Mouse (Mus musculus) right cerebral cortex, postnatal 14 days (tissue): ENCODE data around the gene Arsb.

ENCODE experiments used
- DNase-seq: peaks from one replicate; pipeline ENCODE4 v3.0.0; 2022

Arsb gene

GRCm38 (mm10) chr13:93892101-93892500, 120.7 kb downstream of the Arsb start:
- no peak for DNase-seq

DNA sequence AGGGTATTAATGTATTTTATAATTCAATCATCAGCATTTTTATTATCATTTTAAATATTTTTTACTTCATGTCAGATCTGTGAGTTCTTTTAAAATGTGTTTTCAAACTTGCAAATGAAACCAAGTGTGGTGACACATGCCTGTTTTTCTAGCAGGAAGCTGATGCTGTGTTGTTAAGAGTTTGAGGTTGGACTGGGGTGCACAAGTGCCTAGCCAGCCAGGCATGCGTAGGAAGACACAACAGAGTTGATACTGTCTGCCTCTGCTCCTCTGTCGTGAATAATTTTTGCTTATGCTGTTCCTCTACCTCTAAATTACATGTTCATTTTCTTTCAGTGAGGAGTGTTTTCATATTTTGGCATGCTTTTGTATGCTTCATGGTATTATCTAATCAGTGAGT, 122.7 kb downstream of the Arsb start:
- DNase-seq, result no peak

- DNase-seq, result no peak
Observed at GRCm38 (mm10) chr13:93895430-93895829, 124.0 kb downstream of the Arsb start.

DNA sequence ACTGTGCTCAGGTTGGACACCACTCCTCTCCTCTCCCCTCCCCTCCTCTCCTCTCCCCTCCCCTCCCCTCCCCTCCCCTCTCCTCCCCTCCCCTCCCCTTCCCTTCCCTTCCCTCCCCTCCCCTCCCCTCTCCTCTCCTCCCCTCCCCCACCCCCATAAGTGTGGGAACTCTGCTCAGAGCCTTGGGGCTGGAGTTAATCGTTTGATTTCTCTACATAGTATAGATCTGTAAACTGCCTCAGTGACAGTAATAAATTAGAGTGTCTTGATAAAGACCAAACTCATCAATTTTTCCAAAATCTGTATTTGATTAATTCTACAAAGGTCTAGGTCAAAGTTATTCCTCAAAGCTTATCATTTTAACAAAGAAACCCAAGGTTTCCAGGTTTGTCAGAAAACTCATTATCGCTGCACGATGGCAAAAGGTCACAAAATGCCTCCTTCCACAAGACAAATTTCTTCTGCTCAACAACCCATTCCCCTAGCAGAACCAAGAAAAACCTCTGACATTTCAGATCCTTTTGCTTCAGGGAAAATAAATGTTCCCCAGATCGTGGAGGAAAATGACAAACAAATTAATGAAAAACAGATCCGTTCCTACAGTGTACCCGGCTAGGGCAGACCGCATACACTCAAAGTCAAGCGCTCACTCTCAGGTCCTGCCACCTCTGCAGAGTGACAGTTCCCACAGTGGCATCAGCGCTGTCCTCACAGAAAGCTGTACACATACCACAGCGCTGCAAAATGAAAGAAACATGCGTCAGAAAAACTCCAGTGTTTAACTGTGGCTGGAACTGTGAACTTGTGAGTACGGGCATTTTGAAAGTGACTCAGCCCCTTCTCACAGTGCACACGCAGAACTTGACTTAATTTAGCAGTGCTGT, 126.8 kb downstream of the Arsb start:
- DNase-seq, result no peak

DNA sequence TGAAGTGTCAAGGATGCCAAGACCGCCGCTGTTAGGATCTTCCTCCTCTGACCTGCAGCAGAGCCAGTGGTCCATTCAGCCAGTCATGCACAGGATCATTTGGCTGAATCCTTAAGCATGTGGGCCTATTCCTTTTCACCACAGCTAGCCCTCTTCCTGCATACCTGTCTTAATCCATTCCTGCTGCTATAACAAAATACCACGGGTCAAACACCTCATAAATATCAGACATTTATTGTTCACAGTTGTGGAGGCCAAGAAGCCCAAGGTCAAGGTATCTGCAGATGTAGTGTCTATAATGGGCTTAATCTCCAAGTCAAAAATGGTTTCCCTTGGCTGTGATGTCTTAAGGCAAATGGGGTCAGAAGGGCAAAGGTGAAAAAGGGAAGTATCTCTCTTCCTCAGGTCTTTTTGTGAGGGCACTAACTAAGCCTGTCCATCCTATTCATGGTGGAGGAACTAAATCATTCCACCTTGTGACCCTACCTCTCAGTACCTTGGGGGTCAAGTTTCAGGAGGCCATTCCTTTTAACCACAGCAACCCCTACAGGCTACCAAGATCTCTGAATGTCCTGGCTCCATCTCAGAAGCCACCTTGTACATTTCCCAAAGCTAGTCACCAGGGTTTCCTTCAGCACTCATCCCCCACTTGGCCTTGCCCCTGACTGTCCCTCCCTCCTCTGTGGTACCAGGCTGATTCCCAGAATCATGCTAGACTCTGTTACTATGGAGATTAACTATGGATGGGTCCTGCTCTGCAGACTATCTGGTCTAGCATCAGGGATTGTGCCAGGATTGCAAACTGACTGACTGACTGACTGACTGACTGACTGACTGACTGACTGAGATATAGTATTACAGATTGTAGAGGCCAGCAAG, 128.2 kb downstream of the Arsb start:
- DNase-seq, result no peak

- no peak for DNase-seq
Observed at GRCm38 (mm10) chr13:93900934-93901626, 129.7 kb downstream of the Arsb start.

DNA sequence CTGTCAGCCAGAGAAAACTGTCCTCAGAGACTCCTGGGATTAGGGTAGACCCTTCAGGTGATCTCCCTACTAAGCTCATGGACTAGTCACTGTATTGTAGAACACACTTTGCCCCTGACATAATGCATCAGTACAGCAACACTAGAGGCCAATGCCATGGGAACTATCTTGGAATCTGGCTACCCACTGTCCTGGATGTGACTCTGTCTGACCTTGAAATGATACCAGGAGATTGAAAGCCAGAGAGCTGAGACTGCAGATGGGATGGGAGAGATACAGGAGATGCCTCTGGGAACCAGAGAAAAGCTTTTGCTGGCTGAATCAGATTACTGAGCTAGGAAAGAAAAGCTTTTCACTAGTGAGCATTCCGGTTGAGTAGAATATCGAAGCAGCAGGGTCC, 130.7 kb downstream of the Arsb start:
- DNase-seq, result no peak

GRCm38 (mm10) chr13:93906552-93907245, 135.3 kb downstream of the Arsb start:
- DNase-seq, result no peak

- no peak for DNase-seq
Observed at GRCm38 (mm10) chr13:93907971-93908370, 136.5 kb downstream of the Arsb start.

DNA sequence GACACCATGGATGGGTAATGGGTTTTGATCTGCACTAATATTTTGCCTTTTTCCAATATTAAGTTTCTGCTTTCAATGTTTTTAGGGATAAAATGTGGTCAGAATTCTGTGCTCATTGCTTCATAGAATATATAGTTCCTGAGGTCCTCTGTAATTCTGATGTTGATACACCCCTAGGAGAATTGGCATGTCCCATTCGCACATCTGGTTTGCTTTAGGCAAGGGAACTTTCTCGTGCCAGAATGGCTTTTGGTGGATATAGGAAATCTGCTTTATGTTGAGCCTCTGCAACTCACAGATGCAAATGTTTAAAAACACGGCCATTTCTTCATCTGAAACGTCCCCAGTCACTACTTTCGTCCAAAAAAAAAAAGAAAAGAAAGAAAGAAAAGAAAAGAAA, 138.4 kb downstream of the Arsb start:
- DNase-seq, result no peak

DNA sequence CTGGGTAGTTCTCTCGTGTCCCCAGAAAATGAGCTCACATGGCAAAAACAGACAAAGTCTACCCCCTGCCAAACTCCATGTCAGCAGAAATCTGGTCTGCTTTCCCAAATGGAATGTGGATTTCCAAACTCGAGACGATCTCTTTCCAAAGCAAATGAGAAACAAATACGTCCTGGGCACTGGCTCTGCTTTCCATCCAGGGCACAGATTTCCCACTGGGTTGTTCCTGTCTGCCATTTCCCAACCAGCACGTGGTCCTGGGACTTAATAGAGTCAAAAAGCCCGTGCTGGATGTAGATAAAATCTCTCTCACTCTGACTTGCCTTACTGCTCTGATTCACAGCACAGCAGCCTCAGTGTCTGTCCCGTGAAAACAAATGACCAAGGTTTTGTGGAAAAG, 139.6 kb downstream of the Arsb start:
- DNase-seq, result no peak

DNA sequence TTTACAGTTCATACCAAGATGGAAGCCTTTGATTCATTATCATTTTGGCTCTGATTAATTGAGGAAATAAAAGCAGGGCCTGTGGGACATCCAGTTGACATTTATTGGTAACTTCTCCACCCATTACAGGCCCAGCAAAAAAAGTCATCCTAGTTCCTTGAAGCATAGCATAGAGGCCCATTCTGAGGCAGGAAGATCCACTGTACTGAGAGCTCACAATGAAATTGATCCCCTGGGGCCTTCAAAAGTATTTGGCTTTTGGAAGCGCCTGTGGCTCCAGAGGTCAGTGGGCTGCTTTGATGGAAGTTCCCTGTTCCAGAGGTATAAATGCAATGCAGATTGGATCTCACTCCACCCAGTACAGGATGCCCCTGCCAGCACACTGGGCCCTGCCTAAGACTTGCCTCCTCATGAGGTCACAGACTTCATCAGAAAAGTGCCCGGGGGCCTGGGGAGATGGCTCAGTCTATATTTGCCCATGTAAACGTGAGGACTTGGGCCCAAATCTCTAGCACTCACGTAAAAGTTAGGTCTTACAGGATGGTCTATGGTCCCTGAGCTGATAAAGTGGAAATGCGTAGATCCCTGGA, 141.0 kb downstream of the Arsb start:
- no peak for DNase-seq

DNA sequence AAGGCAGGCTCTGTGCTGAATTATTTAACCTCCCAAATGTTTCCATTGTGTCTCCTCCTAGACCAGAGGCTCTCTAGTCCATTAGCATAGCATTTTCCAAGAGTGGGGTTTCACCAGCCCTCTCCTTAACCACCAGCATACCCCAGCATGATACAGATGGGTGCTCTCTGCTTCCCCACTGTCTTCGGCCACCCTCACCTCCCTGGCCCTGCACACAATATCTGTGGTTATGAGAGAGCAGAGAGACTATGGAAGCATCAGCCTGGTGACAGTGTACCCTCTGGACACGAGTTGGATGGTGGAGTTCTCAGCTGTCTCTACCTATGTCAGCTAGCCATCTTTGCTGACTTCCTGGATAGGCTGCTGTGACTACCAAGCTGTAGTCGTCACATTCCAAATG, 142.8 kb downstream of the Arsb start:
- DNase-seq, result no peak

- no peak for DNase-seq
Observed at GRCm38 (mm10) chr13:93915641-93916570, 144.5 kb downstream of the Arsb start.

GRCm38 (mm10) chr13:93919536-93919935, 148.1 kb downstream of the Arsb start:
- no peak for DNase-seq

DNA sequence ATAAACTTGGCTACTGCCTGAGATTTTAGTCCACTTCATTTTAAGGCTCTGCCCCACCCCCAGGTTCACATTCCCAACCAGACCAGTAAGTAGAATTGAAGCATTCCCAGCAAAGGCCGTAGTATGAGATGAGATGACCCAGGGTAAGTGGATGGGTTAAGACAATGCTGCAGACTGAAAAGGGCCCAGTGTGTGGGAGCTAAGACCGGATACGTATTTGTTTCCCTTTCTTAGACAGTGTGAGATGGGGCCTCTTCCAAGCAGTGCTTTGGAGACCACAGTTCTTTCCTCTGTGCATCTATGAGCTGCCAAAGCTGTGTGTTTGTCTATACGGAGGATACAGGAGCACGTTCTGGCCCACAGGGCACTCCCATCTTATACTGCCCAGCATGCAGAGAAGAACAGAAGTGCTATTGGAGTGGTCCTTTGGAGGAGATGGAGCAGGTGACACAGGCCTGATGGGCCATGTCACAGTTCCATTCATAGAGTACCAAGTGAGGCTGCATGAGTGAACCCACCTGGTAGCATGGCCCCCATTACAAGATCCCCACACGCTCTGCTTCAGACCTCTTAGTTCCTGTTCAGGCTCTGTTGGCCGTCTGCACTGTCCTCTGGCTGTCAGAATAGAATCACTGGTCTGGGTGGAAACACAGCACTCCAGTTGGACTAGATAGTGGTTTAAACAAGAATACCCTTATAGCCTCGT, 148.8 kb downstream of the Arsb start:
- no peak for DNase-seq

GRCm38 (mm10) chr13:93920786-93921300, 149.4 kb downstream of the Arsb start:
- DNase-seq, result no peak

GRCm38 (mm10) chr13:93921831-93922565, 150.6 kb downstream of the Arsb start:
- DNase-seq, result no peak

DNA sequence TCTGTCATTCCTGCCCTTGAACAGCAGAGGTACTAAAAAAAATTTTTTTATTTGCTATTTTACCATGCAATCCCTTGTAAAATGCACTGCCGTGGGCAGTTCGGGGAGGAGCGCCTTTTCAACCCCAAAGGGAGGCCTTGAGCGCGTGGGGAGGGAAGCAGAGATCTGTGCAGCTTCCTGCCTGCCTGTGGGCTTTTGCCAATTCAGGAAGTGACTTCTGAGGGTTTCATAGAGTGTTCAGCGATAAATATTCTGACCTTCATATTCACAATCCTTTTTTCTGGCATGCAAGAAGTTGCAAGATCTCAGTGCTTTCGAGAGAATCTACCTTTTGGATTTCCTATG, 151.1 kb downstream of the Arsb start:
- DNase-seq, result no peak
